Mouse (Mus musculus): ENCODE data around the gene Rusc2. TPM values are rescaled to one million over a fixed set of nuclear protein-coding genes. Genes with fewer than 3 reads are reported as not detected.

The Rusc2 gene
- polyA plus RNA-seq, 1 experiment from 2014 or later, result 1.4 TPM

DNA sequence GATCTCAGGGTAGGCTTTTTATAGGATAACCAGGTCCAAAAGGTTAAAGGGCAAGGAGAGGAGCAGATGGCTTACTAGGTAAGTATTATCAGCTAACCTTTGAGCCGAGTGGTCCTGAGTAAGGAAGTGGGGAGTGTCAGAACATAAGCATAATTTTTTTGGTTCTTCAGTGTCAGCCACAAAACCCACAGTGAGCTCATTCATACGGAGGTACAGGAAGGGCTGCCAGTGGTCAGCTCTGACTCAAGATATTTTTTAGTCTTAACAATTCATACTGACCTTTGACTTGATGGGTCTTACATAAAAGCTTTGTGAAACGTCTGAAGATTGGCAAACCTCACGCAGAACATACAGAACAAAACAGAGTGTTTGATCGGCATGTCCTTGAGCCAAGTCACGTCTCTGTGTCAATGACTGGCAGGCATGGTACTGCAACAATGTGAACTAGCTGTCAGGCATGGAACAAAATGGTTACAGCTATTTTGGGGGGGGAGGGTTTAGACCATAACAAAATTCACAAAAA lies 31.7 kb upstream of the Rusc2 start:
- Histone ChIP-seq H3K27ac (ENCODE audit: low read depth, low read length) (no peak overlapping the region), H3K4me3 (ENCODE audit: low read depth, low read length) (no peak overlapping the region), H3K4me1 (replicated peaks; ENCODE audit: control insufficient read depth, insufficient read depth, low read length) (no peaks in the 10 kb centered on the region), H3K36me3 (ENCODE audit: control insufficient read depth, insufficient read depth, low read length) (no peaks in the 10 kb centered on the region), H3K4me2 (no peak overlapping the region), H3K27me3 (replicated peaks; ENCODE audit: control insufficient read depth, insufficient read depth, low read length) (no peaks in the 10 kb centered on the region), H3K9ac (ENCODE audit: low read depth, low read length) (no peak overlapping the region), H3K9me3 (ENCODE audit: control insufficient read depth, low read length) (no peaks in the 10 kb centered on the region)
- 62% methylated on average over 6 of the region's 6 CpGs for WGBS
- no peak for ATAC-seq (replicated peaks; ENCODE audit: low FRiP score)
- DNase-seq (ENCODE audit: low spot score), result no peak

DNA sequence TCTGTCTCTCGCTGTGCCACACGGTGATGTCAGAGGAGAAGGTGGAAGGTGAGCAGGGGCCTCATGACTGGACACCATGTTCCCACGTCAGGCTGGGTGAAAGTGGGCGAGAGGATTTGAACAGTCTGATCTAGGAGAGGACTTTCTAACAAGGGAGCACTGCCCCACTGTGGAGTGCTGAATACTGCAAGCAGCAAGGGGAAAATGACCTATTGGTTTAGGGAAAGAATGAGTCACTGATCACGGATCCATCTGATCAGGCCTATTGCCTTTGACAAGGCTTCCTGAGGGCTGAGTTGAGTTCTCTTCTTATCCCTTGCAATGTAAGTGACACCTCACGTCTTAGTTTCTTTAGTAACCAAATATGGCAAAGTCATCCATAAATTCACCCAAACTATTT lies 28.1 kb upstream of the Rusc2 start:
- no peaks in the 10 kb centered on the region for H3K36me3 ChIP-seq (ENCODE audit: control insufficient read depth, insufficient read depth, low read length)
- no peaks in the 10 kb centered on the region for H3K4me1 ChIP-seq (replicated peaks; ENCODE audit: control insufficient read depth, insufficient read depth, low read length)
- no peak overlapping the region for H3K4me2 ChIP-seq
- DNase-seq (ENCODE audit: low spot score), result no peak
- no peaks in the 10 kb centered on the region for H3K27me3 ChIP-seq (replicated peaks; ENCODE audit: control insufficient read depth, insufficient read depth, low read length)
- H3K9ac ChIP-seq (ENCODE audit: low read depth, low read length), result no peak overlapping the region
- no peaks in the 10 kb centered on the region for H3K9me3 ChIP-seq (ENCODE audit: control insufficient read depth, low read length)
- 77% methylated on average over 6 of the region's 6 CpGs for WGBS
- H3K27ac ChIP-seq (ENCODE audit: low read depth, low read length), result no peak overlapping the region
- ATAC-seq (replicated peaks; ENCODE audit: low FRiP score), result no peak
- H3K4me3 ChIP-seq (ENCODE audit: low read depth, low read length), result no peak overlapping the region

GRCm38 (mm10) chr4:43364914-43365560 lies 16.7 kb upstream of the Rusc2 start:
- 57% methylated on average over 11 of the region's 11 CpGs for WGBS
- Histone ChIP-seq H3K4me2 (no peak overlapping the region), H3K4me3 (ENCODE audit: low read depth, low read length) (no peak overlapping the region), H3K4me1 (replicated peaks; ENCODE audit: control insufficient read depth, insufficient read depth, low read length) (no peaks in the 10 kb centered on the region), H3K9ac (ENCODE audit: low read depth, low read length) (no peak overlapping the region), H3K27ac (ENCODE audit: low read depth, low read length) (no peak overlapping the region), H3K9me3 (ENCODE audit: control insufficient read depth, low read length) (no peaks in the 10 kb centered on the region), H3K27me3 (replicated peaks; ENCODE audit: control insufficient read depth, insufficient read depth, low read length) (no peaks in the 10 kb centered on the region), H3K36me3 (ENCODE audit: control insufficient read depth, insufficient read depth, low read length) (no peaks in the 10 kb centered on the region)
- ATAC-seq (replicated peaks; ENCODE audit: low FRiP score) (no peak), DNase-seq (ENCODE audit: low spot score) (no peak)

DNA sequence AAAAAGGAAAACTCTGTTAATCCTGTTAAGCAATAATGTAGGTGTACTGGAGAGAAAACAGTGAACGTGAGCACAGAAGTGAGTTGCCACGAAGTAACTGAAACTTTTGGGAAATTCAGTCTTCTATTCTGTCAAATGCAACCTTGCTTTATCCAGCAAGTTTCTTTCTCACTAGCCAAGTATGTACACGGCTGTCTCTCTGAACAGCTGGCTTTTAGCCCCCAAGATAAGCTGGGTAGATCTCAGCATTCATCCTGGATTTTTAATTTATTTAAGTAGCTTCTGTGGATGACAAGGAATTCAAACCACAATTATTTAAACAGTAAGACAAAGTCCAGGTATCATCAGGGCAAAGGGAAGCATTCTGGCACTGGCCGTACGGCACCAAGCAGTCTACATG lies 14.5 kb upstream of the Rusc2 start:
- Histone ChIP-seq H3K4me3 (ENCODE audit: low read depth, low read length) (no peak overlapping the region), H3K4me2 (no peak overlapping the region), H3K27me3 (replicated peaks; ENCODE audit: control insufficient read depth, insufficient read depth, low read length) (no peaks in the 10 kb centered on the region), H3K27ac (ENCODE audit: low read depth, low read length) (no peak overlapping the region), H3K36me3 (ENCODE audit: control insufficient read depth, insufficient read depth, low read length) (no peaks in the 10 kb centered on the region), H3K9me3 (ENCODE audit: control insufficient read depth, low read length) (no peaks in the 10 kb centered on the region), H3K4me1 (replicated peaks; ENCODE audit: control insufficient read depth, insufficient read depth, low read length) (no peaks in the 10 kb centered on the region), H3K9ac (ENCODE audit: low read depth, low read length) (no peak overlapping the region)
- WGBS, result 69% methylated on average over 5 of the region's 5 CpGs
- DNase-seq (ENCODE audit: low spot score) (no peak), ATAC-seq (replicated peaks; ENCODE audit: low FRiP score) (no peak)

DNA sequence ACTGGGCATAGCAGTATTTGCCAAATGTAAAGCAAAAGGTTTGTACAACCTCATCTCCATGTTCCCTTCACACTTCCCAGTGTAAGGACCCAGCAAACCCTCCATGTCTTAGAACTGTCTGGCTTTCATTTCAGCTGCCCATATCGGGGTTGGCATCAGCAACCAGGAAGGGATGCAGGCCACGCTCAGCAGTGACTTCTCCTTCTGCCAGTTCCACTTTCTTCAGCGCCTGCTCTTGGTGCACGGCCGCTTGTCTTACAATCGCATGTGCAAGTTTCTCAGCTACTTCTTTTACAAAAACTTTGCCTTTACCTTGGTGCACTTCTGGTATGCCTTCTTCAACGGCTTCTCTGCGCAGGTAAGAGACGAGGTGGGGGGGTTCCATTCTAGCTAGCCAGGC lies 14.0 kb upstream of the Rusc2 start:
- ATAC-seq (replicated peaks; ENCODE audit: low FRiP score) (no peak), DNase-seq (ENCODE audit: low spot score) (no peak)
- Histone ChIP-seq H3K27ac (ENCODE audit: low read depth, low read length) (no peak overlapping the region), H3K36me3 (ENCODE audit: control insufficient read depth, insufficient read depth, low read length) (no peaks in the 10 kb centered on the region), H3K9me3 (ENCODE audit: control insufficient read depth, low read length) (no peaks in the 10 kb centered on the region), H3K4me3 (ENCODE audit: low read depth, low read length) (no peak overlapping the region), H3K27me3 (replicated peaks; ENCODE audit: control insufficient read depth, insufficient read depth, low read length) (no peaks in the 10 kb centered on the region), H3K9ac (ENCODE audit: low read depth, low read length) (no peak overlapping the region), H3K4me2 (no peak overlapping the region), H3K4me1 (replicated peaks; ENCODE audit: control insufficient read depth, insufficient read depth, low read length) (no peaks in the 10 kb centered on the region)
- WGBS, result 85% methylated on average over 9 of the region's 9 CpGs

DNA sequence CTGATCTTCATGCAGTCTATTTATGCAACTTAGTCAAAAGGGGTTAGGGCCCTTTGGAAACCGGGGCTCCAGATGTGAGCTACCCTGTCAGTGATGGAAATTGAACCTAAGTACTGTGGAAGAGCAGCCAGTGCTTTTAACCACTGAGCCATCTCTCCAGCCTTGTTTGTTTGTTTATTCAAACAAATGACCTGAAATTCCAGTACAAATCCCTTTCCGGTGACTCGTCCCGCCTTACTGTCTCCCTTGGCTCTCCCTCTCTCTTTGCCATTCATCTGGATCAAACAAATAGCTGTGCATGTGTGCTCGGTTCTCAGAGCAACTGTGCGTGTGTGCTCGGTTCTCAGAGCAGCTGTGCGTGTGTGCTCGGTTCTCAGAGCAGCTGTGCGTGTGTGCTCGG lies 10.4 kb upstream of the Rusc2 start:
- ATAC-seq (replicated peaks; ENCODE audit: low FRiP score), result no peak
- Histone ChIP-seq H3K27ac (ENCODE audit: low read depth, low read length) (no peak overlapping the region), H3K4me3 (ENCODE audit: low read depth, low read length) (no peak overlapping the region), H3K36me3 (ENCODE audit: control insufficient read depth, insufficient read depth, low read length) (no peaks in the 10 kb centered on the region), H3K27me3 (replicated peaks; ENCODE audit: control insufficient read depth, insufficient read depth, low read length) (no peaks in the 10 kb centered on the region), H3K9me3 (ENCODE audit: control insufficient read depth, low read length) (no peaks in the 10 kb centered on the region), H3K4me1 (replicated peaks; ENCODE audit: control insufficient read depth, insufficient read depth, low read length) (no peaks in the 10 kb centered on the region), H3K4me2 (no peak overlapping the region), H3K9ac (ENCODE audit: low read depth, low read length) (no peak overlapping the region)
- no peak for DNase-seq (ENCODE audit: low spot score)
- 67% methylated on average over 10 of the region's 11 CpGs for WGBS

GRCm38 (mm10) chr4:43372155-43372554 lies 9.6 kb upstream of the Rusc2 start:
- Histone ChIP-seq H3K4me3 (ENCODE audit: low read depth, low read length) (no peak overlapping the region), H3K27me3 (replicated peaks; ENCODE audit: control insufficient read depth, insufficient read depth, low read length) (no peaks in the 10 kb centered on the region), H3K27ac (ENCODE audit: low read depth, low read length) (no peak overlapping the region), H3K4me2 (no peak overlapping the region), H3K4me1 (replicated peaks; ENCODE audit: control insufficient read depth, insufficient read depth, low read length) (no peaks in the 10 kb centered on the region), H3K36me3 (ENCODE audit: control insufficient read depth, insufficient read depth, low read length) (no peaks in the 10 kb centered on the region), H3K9ac (ENCODE audit: low read depth, low read length) (no peak overlapping the region), H3K9me3 (ENCODE audit: control insufficient read depth, low read length) (no peaks in the 10 kb centered on the region)
- WGBS, result 57% methylated on average over 4 of the region's 4 CpGs
- ATAC-seq (replicated peaks; ENCODE audit: low FRiP score), result no peak
- DNase-seq (ENCODE audit: low spot score), result no peak

DNA sequence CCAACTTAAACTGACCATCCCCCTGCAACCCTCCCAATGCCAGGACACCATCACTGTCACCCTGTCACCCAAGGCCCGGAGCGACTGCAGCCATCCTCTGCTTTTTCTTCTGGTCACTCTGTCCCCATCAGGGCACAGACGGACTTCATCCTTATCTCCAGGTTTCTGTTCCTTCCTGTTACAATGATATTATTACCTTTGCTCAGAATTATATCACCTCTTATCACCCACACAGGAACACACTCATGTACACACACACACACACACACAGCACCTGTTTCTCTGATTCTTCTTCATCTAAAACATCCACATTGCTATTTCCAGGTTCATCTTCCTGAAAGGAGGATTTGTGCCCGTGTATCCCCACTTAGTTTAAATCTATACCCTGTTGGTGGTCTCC lies 7.5 kb upstream of the Rusc2 start:
- no peak for ATAC-seq (replicated peaks; ENCODE audit: low FRiP score)
- Histone ChIP-seq H3K36me3 (ENCODE audit: control insufficient read depth, insufficient read depth, low read length) (no peaks in the 10 kb centered on the region), H3K27me3 (replicated peaks; ENCODE audit: control insufficient read depth, insufficient read depth, low read length) (no peaks in the 10 kb centered on the region), H3K4me1 (replicated peaks; ENCODE audit: control insufficient read depth, insufficient read depth, low read length) (no peaks in the 10 kb centered on the region), H3K4me3 (ENCODE audit: low read depth, low read length) (no peak overlapping the region), H3K9me3 (ENCODE audit: control insufficient read depth, low read length) (no peaks in the 10 kb centered on the region), H3K27ac (ENCODE audit: low read depth, low read length) (no peak overlapping the region), H3K4me2 (no peak overlapping the region), H3K9ac (ENCODE audit: low read depth, low read length) (no peak overlapping the region)
- WGBS, result 65% methylated on average over 4 of the region's 4 CpGs
- DNase-seq (ENCODE audit: low spot score), result no peak

- WGBS, result 82% methylated on average over 6 of the region's 6 CpGs
- no peak overlapping the region for H3K9ac ChIP-seq (ENCODE audit: low read depth, low read length)
- no peak for ATAC-seq (replicated peaks; ENCODE audit: low FRiP score)
Measured at GRCm38 (mm10) chr4:43379601-43380000, 2.2 kb upstream of the Rusc2 start.

More at GRCm38 (mm10) chr4:43379601-43380000, 2.2 kb upstream of the Rusc2 start:
- no peaks in the 10 kb centered on the region for H3K4me1 ChIP-seq (replicated peaks; ENCODE audit: control insufficient read depth, insufficient read depth, low read length)
- DNase-seq (ENCODE audit: low spot score), result no peak
- no peak overlapping the region for H3K4me2 ChIP-seq
- H3K9me3 ChIP-seq (ENCODE audit: control insufficient read depth, low read length), result no peaks in the 10 kb centered on the region
- no peak overlapping the region for H3K4me3 ChIP-seq (ENCODE audit: low read depth, low read length)
- H3K27me3 ChIP-seq (replicated peaks; ENCODE audit: control insufficient read depth, insufficient read depth, low read length), result peaks cover 27% of the 10 kb centered on the region
- H3K27ac ChIP-seq (ENCODE audit: low read depth, low read length), result no peak overlapping the region
- H3K36me3 ChIP-seq (ENCODE audit: control insufficient read depth, insufficient read depth, low read length), result no peaks in the 10 kb centered on the region
